Mouse (Mus musculus) G1E (cell line): ENCODE results near the gene Tmem179.

Source experiments
- CTCF ChIP-seq: IDR thresholded peaks from 2 replicates; pipeline ENCODE4 v1.5.1; 2012; ENCODE audit warnings: low read depth, low read length, inconsistent platforms, mixed read lengths
- GATA1 ChIP-seq: IDR thresholded peaks from 2 replicates; pipeline ENCODE4 v1.6.1; 2012; ENCODE audit warnings: borderline replicate concordance, low read length, inconsistent platforms, mixed read lengths
- TAL1 ChIP-seq: conservative IDR thresholded peaks from 2 replicates; pipeline ENCODE4 v1.6.1; 2012; ENCODE audit warnings: low read depth, low read length, inconsistent platforms, mixed read lengths

- TF ChIP-seq CTCF (no peak), TAL1 (no peak), GATA1 (no peak)
Measured at GRCm38 (mm10) chr12:112489535-112489934, 27.0 kb downstream of the Tmem179 start.
